Mouse (Mus musculus) adrenal gland, adult 2 months (tissue): ENCODE measurements at regions not wholly inside any gene's neighbourhood (a gene's known extent, or its start where the extent isn't known, plus 50 kb on each side); places are given as distances from the start of the nearest gene placed in this dataset.
A peak's percentile ranks its signal among the peaks of the same experiment; 100 is the strongest.

ENCODE experiments used
- DNase-seq: peaks from one replicate; pipeline ENCODE4 v3.0.0; 2021

GRCm38 (mm10) chrX:77009336-77009735 is 406.6 kb upstream of the Cldn34d start:
- DNase-seq, result no peak

DNA sequence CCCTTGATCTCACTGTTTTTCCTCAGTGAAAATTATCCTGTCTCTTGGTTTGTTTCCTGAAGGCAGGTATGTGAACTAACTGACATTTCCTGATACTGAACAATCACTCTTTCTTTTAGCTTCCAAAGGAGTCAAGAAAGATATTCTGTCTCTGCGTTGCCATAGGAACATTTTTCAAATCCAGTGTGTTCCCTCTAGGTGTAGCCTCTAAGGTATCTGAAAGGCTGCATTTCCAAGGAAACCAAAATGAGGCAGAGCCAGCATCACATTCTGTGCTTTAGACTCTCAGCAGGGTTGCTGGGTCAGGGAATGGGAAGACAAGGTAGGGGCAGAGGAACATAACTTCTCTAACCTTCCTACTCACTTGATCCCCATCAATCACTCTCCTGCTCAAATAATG is 411.2 kb upstream of the Cldn34d start:
- DNase-seq, result no peak

- peak; percentile 65 for DNase-seq
Observed at GRCm38 (mm10) chrX:77050401-77051381, 448.0 kb upstream of the Cldn34d start.

DNA sequence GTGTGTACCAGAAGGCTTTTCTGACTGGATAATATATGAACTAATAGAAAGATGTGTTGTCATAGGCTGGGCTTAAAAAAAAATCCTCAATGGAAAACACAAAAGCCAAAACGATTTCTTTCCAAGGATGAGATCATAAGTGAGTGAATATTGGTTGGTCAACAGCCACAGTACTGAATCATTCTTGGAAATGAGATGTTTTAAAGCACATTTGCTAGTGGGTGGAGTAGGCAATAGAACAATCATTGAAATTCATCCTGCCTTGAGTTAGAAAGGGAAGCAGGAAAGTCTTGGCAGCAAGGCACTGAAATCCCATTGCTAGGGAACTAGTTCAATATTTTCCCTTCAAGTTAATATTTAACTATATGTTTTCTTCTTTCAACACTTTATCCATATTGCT is 449.3 kb upstream of the Cldn34d start:
- no peak for DNase-seq

DNA sequence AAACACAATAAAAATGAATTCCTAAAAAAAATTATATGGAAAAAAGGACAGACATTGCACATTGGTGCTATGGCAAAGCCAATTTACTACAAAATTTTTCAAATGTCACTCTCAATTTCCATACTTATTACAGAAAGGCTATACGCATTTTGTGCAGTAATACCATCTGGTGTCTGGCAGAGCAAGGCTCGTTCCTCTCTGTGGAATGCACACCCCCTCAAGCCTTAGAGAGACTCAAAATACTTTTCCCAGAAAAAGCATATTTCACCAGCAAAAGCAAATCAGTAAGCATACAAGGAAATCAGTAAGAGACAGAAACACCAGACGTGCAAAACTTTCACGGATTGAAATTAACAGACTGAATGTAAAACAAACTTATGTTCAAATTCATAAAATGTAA is 431.0 kb upstream of the Tbl1x start:
- no peak for DNase-seq

DNA sequence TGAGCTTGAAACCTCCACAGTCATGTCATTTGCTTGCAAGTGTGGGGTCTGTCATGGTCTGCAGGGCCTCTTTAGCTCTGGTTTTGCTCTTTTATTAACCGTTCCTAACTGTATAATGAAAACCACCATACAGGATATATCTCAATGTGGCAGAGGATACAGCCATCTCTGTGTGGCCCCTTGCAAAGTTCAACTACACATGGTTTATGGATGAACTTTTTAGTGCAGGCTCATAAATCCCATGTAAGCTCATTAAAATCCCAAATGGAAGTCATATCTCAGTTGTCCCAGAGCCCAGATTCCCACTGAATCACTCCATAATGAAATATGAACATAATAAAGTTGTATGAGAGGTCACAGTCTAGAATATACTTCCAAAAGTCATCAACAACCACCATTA is 428.1 kb upstream of the Tbl1x start:
- DNase-seq, result no peak

GRCm38 (mm10) chrX:77121761-77122160 is 389.1 kb upstream of the Tbl1x start:
- no peak for DNase-seq
